Mouse (Mus musculus): ENCODE measurements around the gene Rad51c.
"Not testable (repeated sequence)": the region's sequence is repeated elsewhere in the genome, so short reads cannot be mapped to it uniquely, and the experiment has no call there.

Rad51c gene

GRCm38 (mm10) chr11:87404876-87405275, at the start of gene Rad51c, which contains the start of gene Tex14:
Rad51c (minus strand) TSS chr11:87404954.
Tex14 (plus strand) TSS chr11:87405065.
- DNase-seq, result peak; percentile 51

GRCm38 (mm10) chr11:87454035-87454690, 49.4 kb upstream of the Rad51c start:
- DNase-seq, result no peak

- DNase-seq, result no peak
Observed at GRCm38 (mm10) chr11:87453216-87454034, 48.7 kb upstream of the Rad51c start.

DNA sequence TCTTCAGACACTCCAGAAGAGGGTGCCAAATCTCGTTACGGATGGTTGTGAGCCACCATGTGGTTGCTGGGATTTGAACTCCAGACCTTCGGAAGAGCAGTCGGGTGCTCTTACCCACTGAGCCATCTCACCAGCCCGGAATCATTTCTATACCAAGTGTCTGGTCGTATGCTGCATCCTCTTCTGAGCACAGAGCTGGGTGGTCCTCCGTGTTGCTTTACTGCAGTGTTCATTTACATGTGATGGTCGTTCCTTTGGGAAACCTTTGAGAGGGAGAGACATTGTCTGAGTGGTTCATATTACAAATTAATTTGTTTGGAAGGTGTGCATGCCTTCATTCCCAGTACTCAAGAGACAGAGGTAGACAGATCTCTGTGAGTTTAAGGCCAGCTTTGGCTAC, 48.0 kb upstream of the Rad51c start:
- not testable (repeated sequence) for DNase-seq

DNA sequence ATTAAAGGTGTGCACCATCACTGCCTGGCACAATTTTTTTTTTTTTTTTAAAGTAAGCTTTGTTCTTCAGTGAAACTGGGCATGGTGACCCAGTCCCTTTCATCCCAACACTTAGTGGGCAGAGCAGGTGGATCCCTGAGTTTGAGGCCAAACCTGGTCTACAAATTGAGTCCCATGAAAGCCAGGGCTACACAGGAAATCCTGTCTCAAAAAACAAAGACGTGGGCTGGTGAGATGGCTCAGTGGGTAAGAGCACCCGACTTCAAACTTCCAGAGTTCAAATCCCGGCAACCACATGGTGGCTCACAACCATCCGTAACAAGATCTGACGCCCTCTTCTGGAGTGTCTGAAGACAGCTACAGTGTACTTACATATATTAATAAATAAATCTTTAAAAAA, 45.1 kb upstream of the Rad51c start:
- DNase-seq, result not testable (repeated sequence)

- DNase-seq, result no peak
Observed at GRCm38 (mm10) chr11:87449200-87449547, 44.4 kb upstream of the Rad51c start.

DNA sequence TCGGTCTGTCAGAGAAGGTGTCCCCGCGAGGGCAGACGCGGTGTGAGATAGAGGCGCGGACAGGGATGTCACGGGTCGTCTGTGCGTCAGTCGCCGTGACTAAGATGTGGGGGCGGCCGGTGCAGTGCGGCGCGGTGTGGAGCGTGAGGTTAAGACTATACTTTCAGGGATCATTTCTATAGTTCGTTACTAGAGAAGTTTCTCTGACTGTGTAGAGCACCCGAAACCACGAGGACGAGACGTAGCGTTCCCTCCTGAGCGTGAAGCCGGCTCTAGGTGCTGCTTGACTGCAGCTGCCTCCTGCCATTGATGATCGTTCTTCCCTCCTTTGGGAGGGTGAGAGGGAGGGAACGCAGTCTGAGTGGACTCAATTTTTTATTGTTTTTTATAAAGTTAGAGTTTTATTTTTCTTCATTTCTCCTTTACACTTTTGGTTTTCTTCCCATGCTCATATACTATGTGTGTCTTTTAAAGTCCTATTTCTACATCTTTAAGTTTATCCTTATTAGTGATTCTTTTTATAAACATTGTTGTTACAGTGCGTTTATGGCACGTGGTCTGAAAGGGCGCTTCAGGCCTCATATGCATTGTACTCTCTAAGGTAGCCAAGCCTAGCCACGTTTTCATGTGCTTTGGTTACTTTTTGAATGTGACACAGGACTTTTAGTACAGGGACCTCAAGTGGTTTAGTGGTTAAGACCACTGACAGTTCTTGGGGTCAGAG, 43.9 kb upstream of the Rad51c start:
- DNase-seq, result peak; percentile 49

DNA sequence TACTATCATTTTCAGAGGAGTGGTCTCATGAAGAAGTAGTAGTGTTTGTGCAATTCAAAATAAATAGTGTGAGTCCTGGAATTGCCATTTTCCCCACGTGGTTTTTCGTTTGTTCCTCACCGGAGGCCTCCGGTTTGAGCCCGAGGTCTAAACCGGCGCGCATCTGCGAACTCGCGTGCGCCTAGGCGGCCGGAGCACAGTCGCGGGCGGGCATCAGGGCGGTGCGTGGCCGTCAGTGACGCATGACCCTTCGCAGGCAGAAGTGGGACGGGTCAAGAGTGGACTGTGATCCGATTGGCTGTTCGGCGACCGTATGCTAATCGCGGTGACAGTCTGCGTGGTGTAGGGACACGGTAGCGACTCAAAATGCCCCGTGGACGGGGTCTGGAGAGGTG, 43.3 kb upstream of the Rad51c start:
- peak; percentile 73 for DNase-seq

DNA sequence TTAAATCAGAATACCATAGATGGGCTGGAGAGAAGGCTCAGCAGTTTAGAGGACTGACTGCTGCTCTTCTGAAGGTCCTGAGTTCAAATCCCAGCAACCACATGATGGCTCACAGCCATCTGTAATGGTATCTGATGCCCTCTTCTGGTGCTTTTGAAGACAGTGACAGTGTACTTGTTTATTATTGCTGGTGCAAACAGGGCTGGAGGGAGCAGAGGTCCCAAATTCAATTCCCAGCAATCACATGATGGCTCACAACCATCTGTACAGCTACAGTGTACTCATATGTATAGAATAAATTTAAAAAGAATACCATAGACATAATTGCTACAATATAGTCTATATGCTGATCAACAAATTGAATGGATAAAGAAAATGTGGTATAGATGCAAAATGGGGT, 42.7 kb upstream of the Rad51c start:
- no peak for DNase-seq

DNA sequence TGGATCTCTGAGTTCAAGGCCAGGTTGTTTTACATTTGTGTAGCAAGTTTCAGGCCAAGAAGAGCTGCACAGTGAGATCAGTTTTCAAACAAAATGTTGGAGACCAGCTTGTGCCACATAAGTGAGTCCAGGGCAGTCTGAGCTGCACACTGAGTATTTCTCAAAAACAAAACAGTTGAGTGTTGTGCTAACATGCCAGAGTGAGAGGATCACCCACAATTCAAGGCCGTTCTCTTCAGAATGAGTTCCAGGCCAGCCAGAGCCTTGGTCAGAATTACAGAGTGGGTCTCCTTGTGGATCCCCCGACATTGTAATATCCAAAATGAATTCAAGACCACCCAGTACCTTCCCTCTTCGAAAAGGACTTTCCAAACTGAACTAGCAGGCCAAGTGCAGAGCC, 41.4 kb upstream of the Rad51c start:
- no peak for DNase-seq

GRCm38 (mm10) chr11:87445593-87445992, 40.8 kb upstream of the Rad51c start:
- DNase-seq, result not testable (repeated sequence)

GRCm38 (mm10) chr11:87444735-87445428, 40.1 kb upstream of the Rad51c start:
- DNase-seq, result no peak

DNA sequence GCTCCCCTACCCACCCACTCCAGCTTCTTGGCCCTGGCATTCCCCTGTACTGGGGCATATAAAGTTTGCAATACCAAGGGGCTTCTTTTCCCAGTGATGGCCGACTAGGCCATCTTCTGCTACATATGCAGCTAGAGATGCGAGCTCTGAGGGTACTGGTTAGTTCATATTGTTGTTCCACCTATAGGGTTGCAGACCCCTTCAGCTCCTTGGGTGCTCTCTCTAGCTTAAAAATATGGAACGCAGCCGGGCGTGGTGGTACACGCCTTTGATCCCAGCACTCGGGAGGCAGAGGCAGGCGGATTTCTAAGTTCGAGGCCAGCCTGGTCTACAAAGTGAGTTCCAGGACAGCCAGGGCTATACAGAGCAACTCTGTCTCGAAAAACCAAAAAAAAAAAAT, 39.3 kb upstream of the Rad51c start:
- not testable (repeated sequence) for DNase-seq

- DNase-seq, result peak; percentile 77
Observed at GRCm38 (mm10) chr11:87443373-87443883, 38.7 kb upstream of the Rad51c start.

DNA sequence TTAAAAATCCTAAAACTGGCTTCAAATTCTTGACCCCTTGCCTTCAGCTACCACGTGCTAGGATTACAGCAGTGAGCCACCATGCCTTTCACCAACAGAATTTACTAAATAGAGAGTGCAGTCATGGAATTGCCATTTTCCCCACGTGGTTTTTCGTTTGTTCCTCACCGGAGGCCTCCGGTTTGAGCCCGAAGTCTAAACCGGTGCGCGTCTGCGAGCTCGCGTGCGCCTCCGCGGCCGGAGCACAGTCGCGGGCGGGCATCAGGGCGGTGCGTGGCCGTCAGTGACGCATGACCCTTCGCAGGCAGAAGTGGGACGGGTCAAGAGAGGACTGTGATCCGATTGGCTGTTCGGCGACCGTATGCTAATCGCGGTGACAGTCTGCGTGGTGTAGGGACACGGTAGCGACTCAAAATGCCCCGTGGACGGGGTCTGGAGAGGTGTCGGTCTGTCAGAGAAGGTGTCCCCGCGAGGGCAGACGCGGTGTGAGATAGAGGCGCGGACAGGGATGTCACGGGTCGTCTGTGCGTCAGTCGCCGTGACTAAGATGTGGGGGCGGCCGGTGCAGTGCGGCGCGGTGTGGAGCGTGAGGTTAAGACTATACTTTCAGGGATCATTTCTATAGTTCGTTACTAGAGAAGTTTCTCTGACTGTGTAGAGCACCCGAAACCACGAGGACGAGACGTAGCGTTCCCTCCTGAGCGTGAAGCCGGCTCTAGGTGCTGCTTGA, 38.1 kb upstream of the Rad51c start:
- DNase-seq, result peak; percentile 78

DNA sequence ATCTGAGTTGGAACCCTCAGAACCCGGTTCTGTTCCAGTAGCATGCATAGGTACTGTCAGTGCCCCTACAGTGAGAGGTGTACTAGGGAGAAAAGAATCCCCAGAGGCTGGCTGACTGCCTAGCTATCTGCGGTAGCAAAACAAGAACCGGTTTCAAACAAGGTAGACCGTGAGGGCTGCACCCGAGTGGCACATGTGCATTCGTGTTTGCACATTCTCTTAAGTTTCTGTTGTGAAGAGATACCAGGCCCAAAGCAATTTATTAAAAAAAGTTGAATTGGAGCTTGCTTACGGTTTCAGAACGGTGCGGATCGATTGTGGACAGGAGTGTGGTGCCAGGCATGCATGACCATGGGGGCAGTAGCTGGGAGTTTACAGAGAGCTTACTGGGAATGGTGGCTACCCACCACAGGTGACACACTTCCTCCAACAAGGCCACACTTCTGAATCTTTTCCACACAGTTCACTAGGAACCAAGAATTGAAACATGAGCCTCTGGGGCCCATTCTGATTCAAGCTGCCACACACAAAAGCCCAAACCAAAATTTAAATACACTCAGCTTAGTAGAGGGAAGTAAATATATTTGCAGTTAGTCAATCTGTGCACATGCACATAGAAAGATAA, 35.2 kb upstream of the Rad51c start:
- DNase-seq, result no peak

DNA sequence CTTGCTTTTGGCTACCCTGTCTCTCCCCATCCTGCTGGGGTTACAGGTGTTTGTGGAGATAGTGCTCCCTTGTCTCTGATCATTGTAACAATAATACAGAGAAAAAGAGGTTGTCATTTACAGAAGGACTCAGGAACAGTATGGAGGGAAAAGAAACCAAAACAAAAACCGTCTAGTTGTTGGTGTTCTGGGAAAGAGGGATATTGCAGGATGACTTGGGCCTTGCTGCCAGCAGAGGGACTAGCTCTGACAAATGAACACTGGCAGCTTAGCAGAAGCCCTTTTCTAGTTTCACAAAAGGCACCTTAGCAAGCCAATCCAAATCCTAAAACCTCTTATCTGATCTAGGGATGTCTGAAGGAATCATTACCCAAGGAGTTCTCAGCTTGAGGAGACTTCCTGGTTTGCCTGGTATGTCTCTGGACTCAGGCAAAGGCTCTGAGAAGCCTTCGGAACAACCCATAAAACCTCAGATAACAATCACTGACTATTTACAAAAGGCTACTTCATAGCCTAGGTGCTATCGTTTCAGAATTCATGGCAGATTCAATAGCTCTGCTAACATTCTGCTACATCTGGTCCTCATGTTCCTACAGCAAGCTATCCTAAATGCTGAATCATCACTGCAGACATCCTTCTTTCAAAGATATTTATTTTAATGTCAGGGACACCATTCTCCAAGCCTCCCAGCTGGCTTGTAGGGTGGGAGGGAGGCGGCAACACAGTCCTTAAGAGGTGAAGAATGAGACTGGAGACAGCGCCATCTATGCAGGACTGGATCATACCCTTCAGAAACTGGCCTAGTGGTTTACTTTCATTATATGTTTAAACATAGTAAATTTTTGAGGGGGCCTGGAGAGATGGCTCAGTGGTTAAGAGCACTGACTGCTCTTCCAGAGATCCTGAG, 31.8 kb upstream of the Rad51c start:
- no peak for DNase-seq

GRCm38 (mm10) chr11:87435107-87435506, 30.4 kb upstream of the Rad51c start:
- not testable (repeated sequence) for DNase-seq

DNA sequence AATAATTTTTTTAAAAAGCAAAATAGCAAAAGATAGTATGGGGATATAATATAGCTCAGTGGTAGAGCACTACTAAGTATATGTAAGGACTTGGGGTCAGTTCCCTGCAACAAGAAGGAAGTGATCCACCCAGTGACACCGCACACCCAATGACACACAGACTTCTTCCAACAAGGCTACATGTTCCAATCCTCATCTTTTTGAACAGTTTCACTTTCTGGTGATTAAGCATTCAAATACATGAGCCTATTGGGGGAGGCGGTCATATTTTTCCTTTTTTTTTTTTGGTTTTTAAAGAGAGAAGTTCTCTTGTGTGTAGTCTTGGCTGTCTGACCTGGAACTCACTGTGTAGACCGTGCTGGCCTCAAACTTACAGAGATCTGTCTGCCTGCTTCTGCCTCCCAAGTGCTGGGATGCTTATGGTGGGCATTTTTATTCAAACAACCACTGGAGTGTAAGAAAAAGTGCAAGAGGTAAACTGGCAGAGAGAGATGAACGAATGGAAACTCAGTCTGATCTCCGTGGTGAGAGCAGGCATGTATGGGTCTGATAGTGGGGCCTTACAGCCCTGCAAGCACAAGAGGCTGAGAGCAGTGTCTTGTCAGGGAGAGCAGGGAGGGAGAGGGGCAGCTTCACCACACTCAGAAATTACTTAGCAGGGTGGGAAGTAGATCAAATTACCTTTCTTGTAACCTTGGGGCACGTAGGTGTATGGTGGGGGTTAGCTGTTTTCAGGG, 28.3 kb upstream of the Rad51c start:
- DNase-seq, result no peak

DNA sequence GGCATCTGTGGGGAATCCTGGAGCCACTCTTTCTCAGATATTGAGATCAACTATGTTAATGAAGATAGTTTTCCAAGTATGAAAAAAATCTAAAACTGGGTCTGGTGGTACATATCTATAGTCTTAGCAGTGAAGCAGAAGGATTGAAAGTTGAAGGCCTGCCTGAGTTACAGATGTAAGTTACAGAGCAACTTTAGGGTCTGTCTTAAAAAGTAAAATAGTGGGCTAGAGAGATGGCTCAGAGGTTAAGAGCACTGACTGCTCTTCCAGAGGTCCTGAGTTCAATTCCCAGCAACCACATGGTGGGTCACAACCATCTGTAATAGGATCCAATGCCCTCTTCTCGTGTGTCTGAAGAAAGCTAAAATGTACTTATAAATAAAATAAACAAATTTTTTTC, 27.7 kb upstream of the Rad51c start:
- no peak for DNase-seq

Data from thymus, postnatal 14 days (tissue).